Mouse (Mus musculus): ENCODE results near the gene Bmp6.
A peak's percentile ranks its signal among the peaks of the same experiment; 100 is the strongest.

The Bmp6 gene

GRCm38 (mm10) chr13:38511979-38512378, 167.1 kb downstream of the Bmp6 start:
- no peak for DNase-seq (ENCODE audit: low spot score in 2 of 2)

DNA sequence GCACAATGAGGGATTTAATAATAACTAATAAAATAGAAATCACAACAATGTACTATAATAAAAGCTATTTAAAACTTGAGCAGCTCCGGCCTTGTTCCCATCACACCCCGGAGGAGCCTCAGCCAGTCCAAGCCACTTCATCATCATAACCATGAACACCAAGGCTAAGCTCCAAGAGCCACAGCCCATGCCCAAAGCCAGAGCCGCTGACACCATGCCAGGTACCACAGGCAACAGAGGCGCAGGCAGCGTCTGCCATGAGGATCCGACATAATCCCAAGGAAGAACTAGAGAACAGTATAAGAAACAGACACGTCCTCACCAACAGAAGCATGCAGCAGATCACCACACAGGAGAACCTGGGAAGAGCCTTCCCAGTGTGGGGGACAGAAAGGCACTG, 169.0 kb downstream of the Bmp6 start:
- no peak for DNase-seq (ENCODE audit: low spot score in 2 of 2)

DNA sequence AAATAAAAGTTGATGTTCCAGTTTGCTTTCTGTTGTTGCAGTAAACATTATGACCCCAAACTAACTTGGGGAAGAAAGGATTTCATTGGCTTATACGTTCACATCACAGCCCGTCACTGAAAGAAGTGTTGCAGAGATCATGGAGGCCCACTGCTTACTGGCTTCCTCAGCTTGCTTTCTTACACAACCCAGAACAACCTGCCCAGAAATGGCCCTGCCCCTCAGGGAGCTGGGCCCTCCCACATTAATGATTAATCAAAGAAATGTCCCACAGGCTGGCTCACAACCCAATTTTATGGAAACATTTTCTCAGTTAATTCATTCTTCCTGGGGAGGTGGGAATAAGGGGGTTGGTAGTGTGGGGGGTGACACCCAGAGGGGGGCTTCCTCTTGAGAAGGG, 170.5 kb downstream of the Bmp6 start:
- DNase-seq (ENCODE audit: low spot score in 2 of 2), result no peak

- no peak for DNase-seq (ENCODE audit: low spot score in 2 of 2)
Observed at GRCm38 (mm10) chr13:38515845-38516244, 170.9 kb downstream of the Bmp6 start.

DNA sequence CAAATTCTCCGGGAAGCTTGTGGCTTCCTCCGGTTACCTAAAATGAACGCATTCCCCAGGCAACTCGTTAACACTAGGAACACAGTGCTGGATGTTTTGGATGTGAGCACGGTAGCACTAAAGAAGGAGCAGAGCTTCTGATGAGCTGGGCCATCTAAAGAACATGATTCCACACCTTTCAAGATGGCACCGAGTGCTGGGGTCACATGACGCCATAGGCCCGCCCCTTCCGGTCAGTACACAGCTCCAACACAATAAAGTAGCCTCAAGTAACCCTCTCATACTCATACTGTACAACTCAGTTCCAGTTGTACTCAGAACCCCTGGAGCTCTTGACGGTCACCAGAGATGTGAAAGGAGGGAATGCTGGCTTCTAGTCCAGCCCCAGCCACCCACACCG, 171.7 kb downstream of the Bmp6 start:
- DNase-seq (ENCODE audit: low spot score in 2 of 2), result no peak

DNA sequence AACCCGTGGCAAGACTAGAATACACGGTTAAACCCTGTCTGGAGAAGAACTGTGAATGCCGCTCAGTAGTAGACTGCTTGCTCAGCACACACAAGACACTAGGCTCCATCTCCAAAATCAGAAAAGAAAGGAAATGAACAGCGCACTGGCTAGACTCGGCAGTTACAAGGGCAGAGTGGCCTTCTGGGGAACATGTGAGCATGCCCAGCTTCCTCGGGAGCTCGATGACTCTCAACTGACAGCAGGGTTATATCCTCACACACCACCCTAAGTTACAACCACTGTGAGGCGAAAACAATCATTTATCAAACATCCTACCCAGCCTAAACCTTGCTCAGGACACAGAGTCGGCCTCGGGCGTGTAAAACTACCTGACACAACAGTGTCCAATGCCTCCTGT, 175.4 kb downstream of the Bmp6 start:
- DNase-seq (ENCODE audit: low spot score in 2 of 2), result no peak

DNA sequence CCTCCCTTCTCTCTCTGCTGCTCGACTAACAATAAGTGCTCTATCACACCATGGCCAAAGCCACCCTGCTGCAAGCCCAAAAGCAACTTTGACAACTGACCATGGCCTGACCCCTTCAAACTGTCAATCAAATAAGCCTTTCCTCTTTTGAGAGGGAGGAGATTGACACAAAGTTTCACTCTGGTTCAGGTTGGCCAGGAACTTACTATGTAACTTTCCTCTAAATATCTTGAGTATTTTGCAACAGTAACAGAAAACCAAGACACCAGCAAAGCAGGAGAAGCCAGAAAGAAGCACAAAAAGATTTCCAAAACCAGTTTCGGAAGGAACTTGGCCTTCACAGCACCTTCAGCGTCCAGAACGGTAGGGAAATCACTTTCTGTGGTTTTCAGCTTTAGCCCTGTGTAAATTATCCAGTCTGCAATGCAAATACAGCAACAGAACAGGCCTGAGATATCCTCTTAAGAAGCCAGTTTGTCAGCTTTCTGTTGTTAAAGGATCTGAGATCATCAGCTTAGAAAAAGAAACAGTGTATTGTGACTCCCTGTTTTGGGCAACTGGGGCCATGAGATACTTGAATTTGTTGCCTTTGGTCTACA, 177.2 kb downstream of the Bmp6 start:
- no peak for DNase-seq (ENCODE audit: low spot score in 2 of 2)

- no peak for DNase-seq (ENCODE audit: low spot score in 2 of 2)
Observed at GRCm38 (mm10) chr13:38523231-38523630, 178.3 kb downstream of the Bmp6 start.

GRCm38 (mm10) chr13:38525261-38525660, 180.4 kb downstream of the Bmp6 start:
- no peak for DNase-seq (ENCODE audit: low spot score in 2 of 2)

GRCm38 (mm10) chr13:38526116-38526515, 181.2 kb downstream of the Bmp6 start:
- DNase-seq (ENCODE audit: low spot score in 2 of 2), result no peak

- DNase-seq (ENCODE audit: low spot score in 2 of 2), result peak in 1 of 2 experiments; percentile 25
Observed at GRCm38 (mm10) chr13:38527041-38527796, 182.3 kb downstream of the Bmp6 start.

DNA sequence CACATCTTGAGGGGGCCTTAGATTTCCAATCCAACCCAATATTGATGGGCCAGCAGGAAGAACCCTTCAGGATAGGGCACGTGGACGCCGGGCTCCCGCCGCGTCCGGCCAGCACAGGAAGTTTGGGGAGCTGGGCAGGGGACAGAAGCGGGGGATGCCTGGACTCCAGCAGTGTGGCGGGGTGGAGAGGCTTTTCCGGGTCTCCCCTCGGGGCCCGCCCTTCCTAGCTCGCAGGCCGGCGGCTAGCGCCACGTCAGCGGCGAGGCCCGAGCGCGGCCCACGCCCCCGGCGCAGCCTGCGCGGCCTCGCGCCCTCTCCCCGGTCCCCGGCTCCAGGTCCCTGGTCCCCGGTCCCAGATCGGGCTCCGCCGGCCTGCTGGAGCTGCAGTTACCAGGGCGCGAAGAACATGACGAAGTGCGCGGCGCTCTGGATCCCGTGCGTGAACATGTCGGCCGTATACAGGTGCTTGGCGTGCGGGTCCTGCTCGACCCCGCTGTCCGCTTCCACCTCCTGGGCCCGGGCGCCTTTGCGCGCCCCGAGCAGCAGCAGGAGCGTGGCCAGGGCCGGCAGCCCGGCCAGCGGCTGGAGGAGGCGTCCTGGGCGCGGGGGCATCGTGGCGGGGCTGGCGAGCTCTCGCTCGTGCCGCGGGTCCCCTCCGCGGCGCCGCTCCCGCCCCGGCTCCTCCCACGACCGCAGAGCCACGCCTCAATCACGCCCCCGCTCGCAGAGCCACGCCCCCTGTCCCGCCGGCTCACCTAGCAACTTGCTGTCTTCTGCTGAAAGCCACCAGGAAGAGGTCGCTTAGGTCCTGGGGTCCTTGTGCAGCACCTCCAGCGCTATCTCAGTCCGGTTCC, 183.1 kb downstream of the Bmp6 start:
- DNase-seq (ENCODE audit: low spot score in 2 of 2), result peak; percentile 82 to 83

- DNase-seq (ENCODE audit: low spot score in 2 of 2), result no peak
Observed at GRCm38 (mm10) chr13:38528687-38529294, 183.9 kb downstream of the Bmp6 start, which contains the start of gene Txndc5. Txndc5 (minus strand) TSS chr13:38528824.

- no peak for DNase-seq (ENCODE audit: low spot score in 2 of 2)
Observed at GRCm38 (mm10) chr13:38529576-38529975, 184.7 kb downstream of the Bmp6 start.

GRCm38 (mm10) chr13:38531498-38531897, 186.6 kb downstream of the Bmp6 start:
- no peak for DNase-seq (ENCODE audit: low spot score in 2 of 2)

- DNase-seq (ENCODE audit: low spot score in 2 of 2), result no peak
Observed at GRCm38 (mm10) chr13:38533461-38533860, 188.6 kb downstream of the Bmp6 start.

GRCm38 (mm10) chr13:38534016-38534415, 189.1 kb downstream of the Bmp6 start:
- DNase-seq (ENCODE audit: low spot score in 2 of 2), result no peak

- DNase-seq (ENCODE audit: low spot score in 2 of 2), result no peak
Observed at GRCm38 (mm10) chr13:38534731-38535130, 189.8 kb downstream of the Bmp6 start.

DNA sequence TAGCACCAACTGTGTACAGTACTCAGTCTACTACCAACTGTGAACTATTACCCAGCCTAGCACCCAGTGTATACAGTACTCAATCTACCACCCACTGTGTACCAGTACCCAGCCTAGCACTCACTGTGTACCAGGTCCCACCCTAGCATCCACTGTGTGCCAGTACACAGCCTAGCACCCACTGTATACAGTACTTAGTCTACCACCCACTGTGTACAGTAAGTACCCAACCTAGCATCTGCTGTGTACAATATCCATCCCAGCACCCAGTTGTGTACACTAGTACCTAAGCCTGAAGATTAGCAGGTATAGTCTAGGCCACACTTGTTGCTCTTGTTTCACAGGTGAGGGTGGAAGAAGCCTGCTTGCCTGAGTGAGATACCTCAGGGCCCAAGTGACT, 192.6 kb downstream of the Bmp6 start:
- no peak for DNase-seq (ENCODE audit: low spot score in 2 of 2)

GRCm38 (mm10) chr13:38539192-38539900, 194.4 kb downstream of the Bmp6 start:
- DNase-seq (ENCODE audit: low spot score in 2 of 2), result no peak

DNA sequence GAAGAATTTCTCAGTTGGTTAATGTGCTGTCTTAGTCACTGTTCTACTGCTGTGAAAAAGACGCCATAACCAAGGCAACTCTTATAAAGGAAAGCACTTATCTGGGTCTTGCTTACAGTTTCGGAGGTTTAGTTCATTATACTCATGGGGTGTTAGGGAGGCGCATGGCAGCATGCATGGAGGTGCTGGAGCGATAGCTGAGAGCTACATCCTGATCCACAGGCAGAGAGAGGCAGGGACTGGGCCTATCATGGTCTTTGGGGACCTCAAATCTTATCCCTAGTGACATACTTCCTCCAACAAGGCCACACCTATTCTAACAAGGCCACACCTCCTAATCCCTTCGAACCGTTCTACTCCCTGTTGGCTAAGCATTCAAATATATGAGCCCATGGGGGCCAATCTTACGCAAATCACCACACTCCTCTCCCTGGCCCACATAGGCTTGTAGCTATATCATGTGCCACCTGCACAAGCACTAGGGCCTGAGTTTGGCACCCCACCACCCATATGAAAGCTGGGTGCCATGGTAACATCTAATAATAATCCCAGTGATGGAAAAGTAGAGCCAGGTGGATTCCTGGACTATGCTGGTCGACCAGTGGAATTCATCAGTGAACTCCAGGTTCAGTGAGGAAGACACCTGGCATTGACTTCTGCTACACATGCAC, 198.7 kb downstream of the Bmp6 start:
- DNase-seq (ENCODE audit: low spot score in 2 of 2), result no peak
